Mouse (Mus musculus) gastrocnemius, postnatal 25 days (tissue): ENCODE data around the gene Foxo6. TPM values are rescaled to one million over a fixed set of nuclear protein-coding genes. Genes with fewer than 3 reads are reported as not detected.

Experiments used
- total RNA-seq, 2 experiments: library from RNA; stranded (reverse); gene quantifications; 1 replicate in 1 of 2; 2 replicates in 1 of 2; pipeline ENCODE4 v1.2.3; 2021

Gene Foxo6
- total RNA-seq, 2 experiments from 2014 or later = 7.0 to 8.9 TPM

Other genes with a start within 250 kb of the Foxo6 start
- gene AL607142.1, start 222.4 kb downstream of the Foxo6 start, total RNA-seq = not detected
- not detected for gene Edn2, start 126.1 kb downstream of the Foxo6 start, total RNA-seq
- gene Scmh1, start 117.9 kb upstream of the Foxo6 start, total RNA-seq = 10 to 100 TPM; 36.4 to 39.8 TPM
- gene Slfnl1, start 244.9 kb upstream of the Foxo6 start, total RNA-seq = not detected